18 mouse cellular contexts compared by ENCODE assay signal in genomic region chr2:168026467-168026866, GRCm38 (mm10). TPM values are rescaled to one million over a fixed set of nuclear protein-coding genes. Genes with fewer than 3 reads are reported as not detected.
DNase-seq lines count a peak whose midpoint lies in the region; ATAC-seq and TF ChIP-seq lines count a peak whose summit lies in the region.
"Had no signal": no experiment of that assay in that cellular context is flagged by ENCODE, and none has a peak within 500 bp of the region (broad histone marks: within the 10 kb centered on the region; RNA-seq: fewer than 3 reads in every experiment).

No protein-coding gene starts in this region.

- ATAC-seq in embryonic facial prominence, embryonic 15.5 days (ENCODE audit: insufficient number of reproducible peaks, low FRiP score, low TSS enrichment, low read depth), result no peak
- no peak for ATAC-seq in lung, embryonic 14.5 days (ENCODE audit: insufficient read depth)
- ATAC-seq in intestine, postnatal 0 days, result peak; percentile 61
- ATAC-seq in stomach, embryonic 16.5 days (ENCODE audit: insufficient read depth, low FRiP score), result peak; percentile 56
- ATAC-seq: CD4-positive, CD25-positive, alpha-beta regulatory T cell, adult 4 months; midbrain, embryonic 16.5 days; Patski had no signal

- no peak overlapping the region for H3K9ac ChIP-seq in embryonic facial prominence, embryonic 15.5 days
- no peak overlapping the region for H3K9ac ChIP-seq in lung, embryonic 14.5 days
- H3K9ac ChIP-seq in intestine, postnatal 0 days (ENCODE audit: low read depth, low read length), result no peak overlapping the region
- no peak overlapping the region for H3K9ac ChIP-seq in stomach, embryonic 16.5 days (ENCODE audit: low read length)

- H3K27me3 ChIP-seq in embryonic facial prominence, embryonic 15.5 days, result no peaks in the 10 kb centered on the region
- H3K27me3 ChIP-seq in embryonic facial prominence, embryonic 10.5 days (replicated peaks; ENCODE audit: low read depth, poor library complexity, severe bottlenecking), result no peaks in the 10 kb centered on the region
- H3K27me3 ChIP-seq in lung, embryonic 14.5 days (ENCODE audit: insufficient read depth, low read length), result no peaks in the 10 kb centered on the region
- H3K27me3 ChIP-seq in intestine, postnatal 0 days (replicated peaks; ENCODE audit: control insufficient read depth, insufficient read depth, low read length), result no peaks in the 10 kb centered on the region
- no peaks in the 10 kb centered on the region for H3K27me3 ChIP-seq in stomach, embryonic 16.5 days (ENCODE audit: control insufficient read depth, insufficient read depth, low read length)
- H3K27me3 ChIP-seq: Patski had no signal

- peaks cover 35% of the 10 kb centered on the region for H3K4me1 ChIP-seq in embryonic facial prominence, embryonic 15.5 days
- H3K4me1 ChIP-seq in embryonic facial prominence, embryonic 10.5 days, result no peaks in the 10 kb centered on the region
- 0 out of 2 replicates have a peak, but pooled peaks cover 4% of the 10 kb centered on the region for H3K4me1 ChIP-seq in lung, embryonic 14.5 days (ENCODE audit: insufficient read depth)
- peaks cover 6% of the 10 kb centered on the region; the same call in 1 of the 2 replicates for H3K4me1 ChIP-seq in intestine, postnatal 0 days (replicated peaks; ENCODE audit: control insufficient read depth, insufficient read depth, low read length)
- H3K4me1 ChIP-seq in stomach, embryonic 16.5 days (ENCODE audit: control insufficient read depth, insufficient read depth, low read length), result peaks cover 21% of the 10 kb centered on the region

- DNase-seq in embryonic facial prominence, embryonic 10.5 days (ENCODE audit: low spot score), result no peak
- DNase-seq in lung, embryonic 14.5 days, result peak; percentile 48
- DNase-seq in lung, postnatal 14 days, result no peak
- no peak for DNase-seq in adrenal gland, postnatal 25 days
- no peak for DNase-seq in left cerebral cortex, postnatal 14 days (ENCODE audit: low spot score in 2 of 2)
- DNase-seq: adrenal gland, postnatal 10 days; cerebellum, postnatal 10 days; left cerebral cortex, postnatal 4 days; right cerebral cortex, postnatal 14 days; spleen, adult 18-20 months; thymus, postnatal 36 days had no signal

- WGBS in embryonic facial prominence, embryonic 15.5 days, result 37% methylated on average over 3 of the region's 3 CpGs
- WGBS in embryonic facial prominence, embryonic 10.5 days, result 48% methylated on average over 3 of the region's 3 CpGs
- WGBS in lung, embryonic 14.5 days, result 39% methylated on average over 3 of the region's 3 CpGs
- WGBS in intestine, postnatal 0 days, result 22% methylated on average over 3 of the region's 3 CpGs
- WGBS in stomach, embryonic 16.5 days, result 41% methylated on average over 3 of the region's 3 CpGs

- H3K9me3 ChIP-seq in embryonic facial prominence, embryonic 15.5 days (replicated peaks), result peaks cover 4% of the 10 kb centered on the region; the same call in 1 of the 2 replicates
- H3K9me3 ChIP-seq in embryonic facial prominence, embryonic 10.5 days, result peaks cover 8% of the 10 kb centered on the region; the same call in 1 of the 2 replicates
- peaks cover 5% of the 10 kb centered on the region; the same call in 1 of the 2 replicates for H3K9me3 ChIP-seq in lung, embryonic 14.5 days (ENCODE audit: low read depth, low read length)
- H3K9me3 ChIP-seq in intestine, postnatal 0 days (ENCODE audit: control insufficient read depth), result no peaks in the 10 kb centered on the region
- peaks cover 8% of the 10 kb centered on the region; the same call in 1 of the 2 replicates for H3K9me3 ChIP-seq in stomach, embryonic 16.5 days (replicated peaks; ENCODE audit: control insufficient read depth, low read length)

- H3K27ac ChIP-seq in embryonic facial prominence, embryonic 15.5 days (replicated peaks), result peak overlapping the region; percentile 22
- H3K27ac ChIP-seq in embryonic facial prominence, embryonic 10.5 days (replicated peaks), result no peak overlapping the region
- peak overlapping the region; percentile 87; the same call in 1 of the 2 replicates for H3K27ac ChIP-seq in lung, embryonic 14.5 days (ENCODE audit: low read depth)
- H3K27ac ChIP-seq in intestine, postnatal 0 days (ENCODE audit: low read depth, low read length), result no peak overlapping the region
- peak overlapping the region; percentile 94 for H3K27ac ChIP-seq in stomach, embryonic 16.5 days (ENCODE audit: low read length)

- intact Hi-C loops in left cerebral cortex, postnatal 14 days (cut with DNase I), result no loop called here

- TF ChIP-seq CTCF in lung, embryonic 14.5 days (IDR thresholded peaks at IDR 0.05; ENCODE audit: low read depth), result no peak
- TF ChIP-seq CTCF in intestine, postnatal 0 days (IDR thresholded peaks at IDR 0.05; ENCODE audit: low read depth), result no peak

- H3K4me3 ChIP-seq in embryonic facial prominence, embryonic 15.5 days (replicated peaks), result no peak overlapping the region
- H3K4me3 ChIP-seq in embryonic facial prominence, embryonic 10.5 days, result no peak overlapping the region
- no peak overlapping the region for H3K4me3 ChIP-seq in lung, embryonic 14.5 days (ENCODE audit: low read depth, low read length)
- H3K4me3 ChIP-seq in intestine, postnatal 0 days (ENCODE audit: low read depth, low read length), result no peak overlapping the region
- no peak overlapping the region for H3K4me3 ChIP-seq in stomach, embryonic 16.5 days (replicated peaks; ENCODE audit: low read length)

- H3K4me2 ChIP-seq in embryonic facial prominence, embryonic 15.5 days (replicated peaks), result no peak overlapping the region
- H3K4me2 ChIP-seq in lung, embryonic 14.5 days, result no peak overlapping the region
- H3K4me2 ChIP-seq in intestine, postnatal 0 days (replicated peaks; ENCODE audit: low read depth), result no peak overlapping the region
- no peak overlapping the region for H3K4me2 ChIP-seq in stomach, embryonic 16.5 days (ENCODE audit: low read depth, low read length)

- no peaks in the 10 kb centered on the region for H3K36me3 ChIP-seq in embryonic facial prominence, embryonic 15.5 days
- no peaks in the 10 kb centered on the region for H3K36me3 ChIP-seq in embryonic facial prominence, embryonic 10.5 days (replicated peaks)
- no peaks in the 10 kb centered on the region for H3K36me3 ChIP-seq in lung, embryonic 14.5 days (ENCODE audit: insufficient read depth)
- no peaks in the 10 kb centered on the region; the same call in 1 of the 2 replicates for H3K36me3 ChIP-seq in intestine, postnatal 0 days (ENCODE audit: control insufficient read depth, insufficient read depth)
- no peaks in the 10 kb centered on the region for H3K36me3 ChIP-seq in stomach, embryonic 16.5 days (ENCODE audit: control insufficient read depth, insufficient read depth, low read length)

RNA-seq across cellular contexts. Expression of gene Ripor3, which starts 16.0 kb away (rescaled TPM):
- 8.3 and 8.4 TPM in 2 replicates for polyA plus RNA-seq in embryonic facial prominence, embryonic 15.5 days (2015; fragmentation: Nextera tagmentation; extraction: Ambion mirVana)
- polyA plus RNA-seq in embryonic facial prominence, embryonic 10.5 days (2016; fragmentation: Nextera tagmentation; extraction: Ambion mirVana), result 0.47 and 0.95 TPM in 2 replicates
- 2.0 and 2.2 TPM in 2 replicates for polyA plus RNA-seq in lung, embryonic 14.5 days (2014; fragmentation: Nextera tagmentation; extraction: Ambion mirVana)
- 1.5 and 1.6 TPM in 2 replicates for polyA plus RNA-seq in intestine, postnatal 0 days (2015; fragmentation: Nextera tagmentation; extraction: Ambion mirVana)
- polyA plus RNA-seq in stomach, embryonic 16.5 days (2015; fragmentation: Nextera tagmentation; extraction: Ambion mirVana), result 3.5 and 3.6 TPM in 2 replicates
- total RNA-seq in adrenal gland, postnatal 25 days (2021), result 2.1 and 2.8 TPM in 2 replicates
- total RNA-seq in left cerebral cortex, postnatal 14 days (2021), result 1 to 10 TPM in 1 of 2 experiments, under 1 TPM in 1; 0.42 to 1.5 TPM
- total RNA-seq: granulocyte monocyte progenitor cell, adult 5-6 weeks had no signal

RNA-seq across cellular contexts. Expression of gene Pard6b, which starts 54.3 kb away (rescaled TPM):
- polyA plus RNA-seq in embryonic facial prominence, embryonic 15.5 days (2015; fragmentation: Nextera tagmentation; extraction: Ambion mirVana), result 3.6 and 4.1 TPM in 2 replicates
- polyA plus RNA-seq in embryonic facial prominence, embryonic 10.5 days (2016; fragmentation: Nextera tagmentation; extraction: Ambion mirVana), result 7.3 and 7.4 TPM in 2 replicates
- 14.0 and 14.1 TPM in 2 replicates for polyA plus RNA-seq in lung, embryonic 14.5 days (2014; fragmentation: Nextera tagmentation; extraction: Ambion mirVana)
- 13.8 and 17.3 TPM in 2 replicates for polyA plus RNA-seq in intestine, postnatal 0 days (2015; fragmentation: Nextera tagmentation; extraction: Ambion mirVana)
- 8.3 TPM in 2 replicates for polyA plus RNA-seq in stomach, embryonic 16.5 days (2015; fragmentation: Nextera tagmentation; extraction: Ambion mirVana)
- 1.6 and 2.3 TPM in 2 replicates for total RNA-seq in adrenal gland, postnatal 25 days (2021)
- total RNA-seq in left cerebral cortex, postnatal 14 days (2021), result 1 to 10 TPM; 4.9 to 5.4 TPM

Comparison
In these comparisons a context has a peak if more than half of its experiments do, and no peak if none do; other contexts are left out.
1. H3K27ac ChIP-seq: peak in embryonic facial prominence, embryonic 15.5 days (single experiment), lung, embryonic 14.5 days (single experiment) and stomach, embryonic 16.5 days (single experiment); none in embryonic facial prominence, embryonic 10.5 days (single experiment) and intestine, postnatal 0 days (single experiment).
2. ATAC-seq: peak in intestine, postnatal 0 days (single experiment) and stomach, embryonic 16.5 days (single experiment); none in embryonic facial prominence, embryonic 15.5 days (single experiment) and lung, embryonic 14.5 days (single experiment).